Mouse (Mus musculus) lung, postnatal 0 days (tissue): Measurements from ENCODE around the gene Acsf3. TPM values are rescaled to one million over a fixed set of nuclear protein-coding genes. Genes with fewer than 3 reads are reported as not detected.

Experiments used
- ATAC-seq: fragments of 200-750 bp; cut with Nextera tagmentation; 2 replicates; pipeline ENCODE4 v1.8.0; 2017; ENCODE audit warnings: moderate library complexity
- DNase-seq: peaks from one replicate; pipeline ENCODE4 v3.0.0-alpha.2; 2016; ENCODE audit warnings: low spot score
- H3K27ac ChIP-seq: fragments of 300-500 bp; sonication (generic); 2 replicates; pipeline ENCODE4 v1.5.1; 2014; ENCODE audit warnings: antibody characterized with exemption, mild to moderate bottlenecking, low read length, mixed read lengths
- H3K27me3 ChIP-seq: fragments of 300-500 bp; sonication (generic); replicated peaks from 2 replicates; pipeline ENCODE4 v1.6.1; 2014; ENCODE audit warnings: low read length, mixed read lengths; ENCODE audit not compliant: insufficient read depth
- H3K36me3 ChIP-seq: fragments of 300-500 bp; sonication (generic); 2 replicates; pipeline ENCODE4 v1.6.1; 2014; ENCODE audit warnings: low read length, mixed read lengths; ENCODE audit not compliant: insufficient read depth
- H3K4me1 ChIP-seq: fragments of 300-500 bp; sonication (generic); 2 replicates; pipeline ENCODE4 v1.6.1; 2014; ENCODE audit warnings: antibody characterized with exemption, low read depth, low read length, mixed read lengths; ENCODE audit not compliant: insufficient read depth
- H3K4me2 ChIP-seq: fragments of 300-500 bp; sonication (generic); replicated peaks from 2 replicates; pipeline ENCODE4 v1.6.1; 2014; ENCODE audit warnings: low read depth, mild to moderate bottlenecking, low read length, moderate library complexity, mixed read lengths
- H3K4me3 ChIP-seq: fragments of 300-500 bp; sonication (generic); 2 replicates; pipeline ENCODE4 v1.5.1; 2014; ENCODE audit warnings: low read depth, low read length
- H3K9ac ChIP-seq: fragments of 300-500 bp; sonication (generic); replicated peaks from 2 replicates; pipeline ENCODE4 v1.6.1; 2014; ENCODE audit warnings: low read depth, mild to moderate bottlenecking
- H3K9me3 ChIP-seq: fragments of 300-500 bp; sonication (generic); 2 replicates; pipeline ENCODE4 v1.6.1; 2016; ENCODE audit warnings: low read length, mixed read lengths
- CTCF ChIP-seq: IDR thresholded peaks from 2 replicates; pipeline ENCODE4 v1.5.1; 2016; ENCODE audit warnings: antibody characterized with exemption, mild to moderate bottlenecking
- EP300 ChIP-seq: IDR thresholded peaks from 2 replicates; pipeline ENCODE4 v1.6.1; 2016; ENCODE audit warnings: antibody characterized with exemption, mild to moderate bottlenecking, control low read depth
- WGBS: fragments of 180-500 bp; shearing (Covaris S2); extraction: QIAGEN DNeasy Blood & Tissue Kit; methylation state at CpG from one replicate; pipeline ENCODE4 v1.1.7; 2014; 5-methylcytosine and 5-hydroxymethylcytosine counted together
- polyA plus RNA-seq: library from polyadenylated mRNA; unstranded; fragments of >200 nt; fragmentation: Nextera tagmentation; extraction: Ambion mirVana; gene quantifications from 2 replicates; pipeline ENCODE4 v1.2.1, GENCODE M21; 2015

Gene Acsf3
- polyA plus RNA-seq, 1 experiment from 2014 or later, result 10.9 TPM

GRCm38 (mm10) chr8:122758597-122758996, 16.7 kb upstream of the Acsf3 start:
- Histone ChIP-seq H3K4me3 (no peak overlapping the region), H3K4me2 (no peak overlapping the region), H3K27ac (no peak overlapping the region), H3K27me3 (no peaks in the 10 kb centered on the region), H3K4me1 (no peaks in the 10 kb centered on the region), H3K9me3 (no peaks in the 10 kb centered on the region), H3K36me3 (no peaks in the 10 kb centered on the region), H3K9ac (no peak overlapping the region)
- TF ChIP-seq EP300 (no peak), CTCF (no peak)
- no peak for DNase-seq
- ATAC-seq, result no peak

GRCm38 (mm10) chr8:122760116-122760515, 15.2 kb upstream of the Acsf3 start:
- no peak for DNase-seq
- no peak for ATAC-seq
- WGBS, result 59% methylated on average over 7 of the region's 7 CpGs
- Histone ChIP-seq H3K9me3 (no peaks in the 10 kb centered on the region), H3K9ac (no peak overlapping the region), H3K4me2 (no peak overlapping the region), H3K4me1 (no peaks in the 10 kb centered on the region), H3K27ac (no peak overlapping the region), H3K27me3 (no peaks in the 10 kb centered on the region), H3K4me3 (no peak overlapping the region), H3K36me3 (no peaks in the 10 kb centered on the region)
- no peak for TF ChIP-seq EP300
- no peak for TF ChIP-seq CTCF

GRCm38 (mm10) chr8:122761109-122761508, 14.2 kb upstream of the Acsf3 start:
- 60% methylated on average over 6 of the region's 6 CpGs for whole genome bisulfite sequencing
- Histone ChIP-seq H3K4me3 (no peak overlapping the region), H3K36me3 (no peaks in the 10 kb centered on the region), H3K4me2 (no peak overlapping the region), H3K9me3 (no peaks in the 10 kb centered on the region), H3K27ac (no peak overlapping the region), H3K27me3 (no peaks in the 10 kb centered on the region), H3K9ac (no peak overlapping the region), H3K4me1 (no peaks in the 10 kb centered on the region)
- no peak for DNase-seq
- no peak for TF ChIP-seq CTCF
- TF ChIP-seq EP300, result no peak
- no peak for ATAC-seq

- ATAC-seq (no peak), DNase-seq (peak; percentile 7)
- TF ChIP-seq CTCF, result no peak
- TF ChIP-seq EP300, result no peak
- Histone ChIP-seq H3K4me2 (no peak overlapping the region), H3K4me3 (no peak overlapping the region), H3K27ac (0 out of 2 replicates have a peak overlapping the region, but pooled peaks have one; percentile 9), H3K9ac (no peak overlapping the region), H3K9me3 (no peaks in the 10 kb centered on the region), H3K27me3 (no peaks in the 10 kb centered on the region), H3K4me1 (no peaks in the 10 kb centered on the region), H3K36me3 (no peaks in the 10 kb centered on the region)
- 51% methylated on average over 12 of the region's 12 CpGs for WGBS
These were observed 12.5 kb upstream of the Acsf3 start for GRCm38 (mm10) chr8:122762731-122763266.

GRCm38 (mm10) chr8:122763267-122763738, 12.0 kb upstream of the Acsf3 start:
- WGBS, result 69% methylated on average over 14 of the region's 14 CpGs
- Histone ChIP-seq H3K27ac (no peak overlapping the region), H3K36me3 (no peaks in the 10 kb centered on the region), H3K27me3 (no peaks in the 10 kb centered on the region), H3K4me3 (no peak overlapping the region), H3K4me2 (no peak overlapping the region), H3K9me3 (no peaks in the 10 kb centered on the region), H3K4me1 (no peaks in the 10 kb centered on the region), H3K9ac (no peak overlapping the region)
- TF ChIP-seq CTCF, result no peak
- TF ChIP-seq EP300, result no peak
- DNase-seq (no peak), ATAC-seq (no peak)

GRCm38 (mm10) chr8:122764790-122765474, 10.4 kb upstream of the Acsf3 start:
- Histone ChIP-seq H3K9me3 (no peaks in the 10 kb centered on the region), H3K4me3 (no peak overlapping the region), H3K4me1 (no peaks in the 10 kb centered on the region), H3K4me2 (no peak overlapping the region), H3K36me3 (no peaks in the 10 kb centered on the region), H3K9ac (no peak overlapping the region), H3K27ac (no peak overlapping the region), H3K27me3 (no peaks in the 10 kb centered on the region)
- DNase-seq (no peak), ATAC-seq (no peak)
- 72% methylated on average over 7 of the region's 7 CpGs for WGBS
- TF ChIP-seq EP300 (no peak), CTCF (no peak)
